Mouse (Mus musculus) C2C12 (cell line): ENCODE data around the gene Tmem233. TPM values are rescaled to one million over a fixed set of nuclear protein-coding genes. Genes with fewer than 3 reads are reported as not detected.

Experiments
- H3K27me3 ChIP-seq: one replicate; pipeline ENCODE4 v1.6.1; 2011; ENCODE audit not compliant: control insufficient read depth, insufficient read depth, insufficient read length
- H3K36me3 ChIP-seq: one replicate; pipeline ENCODE4 v1.6.1; 2011; ENCODE audit not compliant: control insufficient read depth, insufficient read depth
- H3K4me3 ChIP-seq: one replicate; pipeline ENCODE4 v1.5.1; 2011; ENCODE audit warnings: mild to moderate bottlenecking, control low read depth; ENCODE audit not compliant: poor library complexity, insufficient read depth, severe bottlenecking
- H3K79me2 ChIP-seq: one replicate; pipeline ENCODE4 v1.6.1; 2011; ENCODE audit not compliant: control insufficient read depth, insufficient read depth
- H3K79me3 ChIP-seq: one replicate; pipeline ENCODE4 v1.6.1; 2011; ENCODE audit warnings: low read depth, control low read depth
- H3ac ChIP-seq: one replicate; pipeline ENCODE3; 2011; ENCODE audit warnings: low read depth; ENCODE audit not compliant: control insufficient read depth, insufficient read length
- CEBPB ChIP-seq: IDR thresholded peaks from one replicate; pipeline ENCODE4 v1.6.1; 2011; ENCODE audit warnings: low read depth, mild to moderate bottlenecking, control low read depth, moderate library complexity
- CTCF ChIP-seq: IDR thresholded peaks from one replicate; pipeline ENCODE4 v1.5.1; 2011; ENCODE audit not compliant: control insufficient read depth, insufficient read depth, insufficient read length
- FOSL1 ChIP-seq: IDR thresholded peaks from one replicate; pipeline ENCODE4 v1.8.0; 2011; ENCODE audit warnings: mild to moderate bottlenecking, low read length; ENCODE audit not compliant: poor library complexity, insufficient read depth, severe bottlenecking
- MAX ChIP-seq: IDR thresholded peaks from one replicate; pipeline ENCODE4 v1.6.1; 2011; ENCODE audit warnings: mild to moderate bottlenecking, control low read depth
- MYOD1 ChIP-seq: IDR thresholded peaks from one replicate; pipeline ENCODE4 v1.6.1; 2011; ENCODE audit warnings: low read depth; ENCODE audit not compliant: control insufficient read depth, insufficient read length
- MYOG ChIP-seq: IDR thresholded peaks from one replicate; pipeline ENCODE4 v1.6.1; 2011; ENCODE audit not compliant: control insufficient read depth, insufficient read length; ENCODE audit errors: extremely low read depth
- USF1 ChIP-seq: IDR thresholded peaks from one replicate; pipeline ENCODE4 v1.6.1; 2011; ENCODE audit warnings: low read depth, mild to moderate bottlenecking, control low read depth, moderate library complexity
- polyA plus RNA-seq: library from polyadenylated mRNA; unstranded; fragments of >200 nt; fragmentation: generic; extraction: Trizol; gene quantifications from one replicate; pipeline ENCODE4 v1.2.1, GENCODE M21; 2012; ENCODE audit warnings: missing spikeins

The Tmem233 gene
- polyA plus RNA-seq, 1 experiment = not detected

- Histone ChIP-seq H3K36me3 (no peaks in the 10 kb centered on the region), H3K4me3 (no peak overlapping the region), H3ac (no peak overlapping the region), H3K27me3 (peaks cover 3% of the 10 kb centered on the region), H3K79me3 (no peaks in the 10 kb centered on the region), H3K79me2 (no peaks in the 10 kb centered on the region)
- no peak for TF ChIP-seq MAX
- TF ChIP-seq MYOG = no peak
- TF ChIP-seq CEBPB = no peak
- no peak for TF ChIP-seq USF1
- no peak for TF ChIP-seq CTCF
- TF ChIP-seq MYOD1 = no peak
- TF ChIP-seq FOSL1 = no peak
These were observed 30.9 kb downstream of the Tmem233 start for GRCm38 (mm10) chr5:116052171-116052570.

- Histone ChIP-seq H3K27me3 (no peaks in the 10 kb centered on the region), H3ac (no peak overlapping the region), H3K4me3 (no peak overlapping the region), H3K36me3 (no peaks in the 10 kb centered on the region), H3K79me2 (no peaks in the 10 kb centered on the region), H3K79me3 (no peaks in the 10 kb centered on the region)
- TF ChIP-seq MAX (no peak), MYOG (no peak), MYOD1 (no peak), FOSL1 (no peak), USF1 (no peak), CTCF (no peak), CEBPB (no peak)
These were observed 33.2 kb downstream of the Tmem233 start for GRCm38 (mm10) chr5:116049821-116050220.

- no peaks in the 10 kb centered on the region for H3K79me3 ChIP-seq
- H3K36me3 ChIP-seq = no peaks in the 10 kb centered on the region
- TF ChIP-seq FOSL1 (no peak), MYOG (no peak)
- no peaks in the 10 kb centered on the region for H3K27me3 ChIP-seq
- no peak overlapping the region for H3ac ChIP-seq
- no peaks in the 10 kb centered on the region for H3K79me2 ChIP-seq
- H3K4me3 ChIP-seq = no peak overlapping the region
These were observed 34.7 kb downstream of the Tmem233 start for GRCm38 (mm10) chr5:116048321-116048720.

- Histone ChIP-seq H3K79me3 (no peaks in the 10 kb centered on the region), H3K79me2 (no peaks in the 10 kb centered on the region), H3K36me3 (no peaks in the 10 kb centered on the region), H3ac (no peak overlapping the region), H3K27me3 (no peaks in the 10 kb centered on the region), H3K4me3 (no peak overlapping the region)
- TF ChIP-seq MYOD1 = no peak
- TF ChIP-seq MAX = no peak
- no peak for TF ChIP-seq FOSL1
- TF ChIP-seq CEBPB = no peak
- TF ChIP-seq CTCF = no peak
- TF ChIP-seq MYOG = no peak
- TF ChIP-seq USF1 = no peak
These were observed 36.8 kb downstream of the Tmem233 start for GRCm38 (mm10) chr5:116046246-116046645.

- H3K27me3 ChIP-seq = peaks cover 2% of the 10 kb centered on the region
- no peaks in the 10 kb centered on the region for H3K79me3 ChIP-seq
- no peaks in the 10 kb centered on the region for H3K36me3 ChIP-seq
- no peak overlapping the region for H3ac ChIP-seq
- TF ChIP-seq USF1 (no peak), MYOD1 (no peak), CTCF (no peak), FOSL1 (no peak), MYOG (no peak), MAX (no peak), CEBPB (no peak)
- no peak overlapping the region for H3K4me3 ChIP-seq
- H3K79me2 ChIP-seq = no peaks in the 10 kb centered on the region
These were observed 37.5 kb downstream of the Tmem233 start for GRCm38 (mm10) chr5:116045581-116045980.

- TF ChIP-seq CEBPB (no peak), MYOG (no peak), MYOD1 (no peak), FOSL1 (no peak), CTCF (no peak), MAX (no peak), USF1 (no peak)
- Histone ChIP-seq H3K4me3 (no peak overlapping the region), H3ac (no peak overlapping the region), H3K79me2 (no peaks in the 10 kb centered on the region), H3K27me3 (peaks cover 11% of the 10 kb centered on the region), H3K36me3 (no peaks in the 10 kb centered on the region), H3K79me3 (no peaks in the 10 kb centered on the region)
These were observed 40.8 kb downstream of the Tmem233 start for GRCm38 (mm10) chr5:116042241-116042640.
